Mouse (Mus musculus) lung, adult 18-20 months (tissue): ENCODE measurements around the gene Bcar3.

ENCODE experiments used
- DNase-seq, 2 experiments: peaks; one replicate each; pipeline ENCODE4 v3.0.0; 2022; ENCODE audit warnings: mixed read lengths in 2 of 2

Gene Bcar3

GRCm38 (mm10) chr3:122461512-122461881, 167.6 kb downstream of the Bcar3 start:
- DNase-seq = no peak

- peak; percentile 83 to 90 for DNase-seq
Measured at GRCm38 (mm10) chr3:122461932-122462871, 168.3 kb downstream of the Bcar3 start.

GRCm38 (mm10) chr3:122463166-122463565, 169.2 kb downstream of the Bcar3 start:
- peak in 1 of 2 experiments; percentile 22 for DNase-seq

- peak in 1 of 2 experiments; percentile 60 for DNase-seq
Measured at GRCm38 (mm10) chr3:122466100-122466730, 172.3 kb downstream of the Bcar3 start.

GRCm38 (mm10) chr3:122467977-122468376, 174.0 kb downstream of the Bcar3 start:
- no peak for DNase-seq

- DNase-seq = no peak
Measured at GRCm38 (mm10) chr3:122470326-122471016, 176.5 kb downstream of the Bcar3 start.

- peak; percentile 43 to 77 for DNase-seq
Measured at GRCm38 (mm10) chr3:122471017-122471721, 177.2 kb downstream of the Bcar3 start.

- DNase-seq = no peak
Measured at GRCm38 (mm10) chr3:122472412-122472811, 178.5 kb downstream of the Bcar3 start.

- DNase-seq = peak in 1 of 2 experiments; percentile 58
Measured at GRCm38 (mm10) chr3:122473523-122474034, 179.6 kb downstream of the Bcar3 start.

- peak; percentile 79 to 91 for DNase-seq
Measured at GRCm38 (mm10) chr3:122474067-122474466, 180.1 kb downstream of the Bcar3 start.

GRCm38 (mm10) chr3:122474796-122475195, 180.9 kb downstream of the Bcar3 start:
- DNase-seq = peak; percentile 63 to 76

- peak in 1 of 2 experiments; percentile 45 for DNase-seq
Measured at GRCm38 (mm10) chr3:122475735-122476134, 181.8 kb downstream of the Bcar3 start.

- no peak for DNase-seq
Measured at GRCm38 (mm10) chr3:122476656-122477055, 182.7 kb downstream of the Bcar3 start.

GRCm38 (mm10) chr3:122477541-122477940, 183.6 kb downstream of the Bcar3 start:
- no peak for DNase-seq

GRCm38 (mm10) chr3:122478735-122479134, 184.8 kb downstream of the Bcar3 start:
- no peak for DNase-seq

GRCm38 (mm10) chr3:122480065-122480675, 186.2 kb downstream of the Bcar3 start:
- no peak for DNase-seq

- DNase-seq = no peak
Measured at GRCm38 (mm10) chr3:122480986-122481385, 187.1 kb downstream of the Bcar3 start.

- DNase-seq = no peak
Measured at GRCm38 (mm10) chr3:122481891-122482739, 188.2 kb downstream of the Bcar3 start.

- DNase-seq = no peak
Measured at GRCm38 (mm10) chr3:122483066-122483782, 189.3 kb downstream of the Bcar3 start.

- no peak for DNase-seq
Measured at GRCm38 (mm10) chr3:122483783-122484130, 189.8 kb downstream of the Bcar3 start.
